Mouse (Mus musculus) yolk sac, embryonic 10.5 days (tissue): ENCODE data around the gene Pspc1.

Experiments used
- DNase-seq: peaks from one replicate; pipeline ENCODE4 v3.0.0-alpha.2; 2017; ENCODE audit warnings: low spot score

The Pspc1 gene

DNA sequence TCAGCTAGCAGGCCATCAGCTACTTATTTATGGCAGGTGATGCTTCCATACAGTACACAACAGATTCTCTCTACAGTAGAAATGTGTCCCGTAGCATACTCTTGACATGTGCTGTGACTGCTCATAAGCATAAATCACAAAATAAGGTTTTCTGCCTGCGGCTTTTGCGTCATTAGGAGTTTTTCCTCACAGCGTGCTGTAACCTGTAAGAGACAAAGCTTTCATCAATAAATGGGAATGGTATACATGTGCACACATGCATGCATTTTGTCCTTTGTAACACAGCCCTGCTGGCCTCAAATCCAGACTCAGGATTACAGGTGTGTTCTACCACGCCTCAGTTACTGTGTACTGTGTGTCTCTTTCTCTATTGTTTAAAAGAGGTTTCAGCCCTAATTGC lies 80.3 kb downstream of the Pspc1 start:
- no peak for DNase-seq

DNA sequence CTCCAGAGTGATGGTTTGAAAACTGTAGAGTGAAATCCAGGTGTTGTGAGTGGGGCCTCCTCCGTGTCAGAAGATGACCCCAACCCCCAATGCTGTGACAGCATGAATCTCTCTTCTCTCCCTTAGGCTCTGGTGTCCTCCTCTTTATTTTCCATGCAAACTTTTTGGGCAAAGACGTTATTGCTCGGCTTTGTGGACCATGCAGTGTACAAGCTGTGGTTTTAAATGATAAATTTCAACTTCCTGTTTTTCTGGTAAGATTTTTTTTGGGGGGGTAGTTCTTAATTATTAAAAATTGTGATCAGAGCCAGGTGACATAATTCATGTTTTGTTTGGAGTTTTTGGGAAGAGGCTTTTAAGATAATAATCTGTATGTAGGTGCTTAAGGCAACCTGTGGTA lies 82.6 kb downstream of the Pspc1 start:
- no peak for DNase-seq

DNA sequence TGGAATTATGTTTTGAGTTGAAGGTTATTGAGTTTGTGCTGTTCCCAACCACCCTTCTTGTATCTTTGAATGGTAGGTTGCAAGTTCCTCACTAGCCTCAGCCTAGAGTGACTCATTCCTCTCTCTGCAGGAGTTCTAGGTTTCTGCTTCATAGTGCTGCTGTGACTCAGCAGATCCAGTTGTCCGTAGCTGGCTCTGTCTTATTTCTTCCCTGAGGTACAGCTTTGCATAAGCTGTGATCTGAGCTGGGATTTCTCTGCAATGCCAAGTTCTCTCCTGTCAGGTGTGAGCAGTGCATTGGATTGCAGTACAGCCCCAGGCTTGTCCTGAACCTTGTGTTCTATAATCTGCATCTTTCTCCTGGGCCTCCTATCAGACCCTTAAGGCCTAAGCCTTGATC lies 88.3 kb downstream of the Pspc1 start:
- DNase-seq, result no peak

DNA sequence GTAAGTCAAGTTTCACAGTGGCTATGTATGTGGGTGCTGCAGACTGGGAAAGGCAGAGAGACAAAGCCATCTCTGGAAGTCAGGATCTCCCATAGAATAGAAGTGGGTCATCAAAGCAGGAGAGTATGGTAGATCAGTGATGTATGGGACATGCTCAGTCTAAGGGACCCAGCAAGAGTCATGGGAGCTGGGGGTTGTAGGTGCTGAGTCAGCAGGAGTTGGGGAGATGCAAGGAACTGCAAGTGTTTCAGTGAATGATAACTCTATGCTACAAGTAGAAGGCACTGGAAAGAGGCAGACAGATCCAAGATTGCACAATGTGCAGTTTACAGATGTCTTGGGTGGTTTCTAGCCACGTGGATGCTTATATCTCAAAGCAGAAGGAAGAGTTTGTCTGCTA lies 89.0 kb downstream of the Pspc1 start:
- no peak for DNase-seq

DNA sequence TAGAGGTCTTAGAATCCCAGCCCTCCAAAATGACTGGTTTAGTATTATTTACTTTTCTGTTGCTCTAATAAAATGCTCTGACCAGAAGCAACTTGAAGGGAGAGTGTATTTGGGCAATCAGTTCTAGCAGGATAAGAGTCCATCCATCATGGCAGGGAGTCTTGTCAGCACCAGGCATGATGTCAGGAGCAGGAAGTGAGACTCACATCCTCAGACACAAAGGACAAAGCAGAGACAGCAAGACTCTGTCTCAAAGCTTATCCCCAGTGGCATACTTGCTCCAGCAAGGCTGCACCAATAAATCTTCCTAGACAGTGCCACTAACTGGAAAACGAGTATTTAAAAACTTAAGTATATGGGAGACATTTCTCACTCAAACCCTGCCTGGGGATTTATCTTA lies 92.7 kb downstream of the Pspc1 start:
- no peak for DNase-seq
